13 mouse cellular contexts compared by ENCODE assay signal in genomic region chr5:73919936-73920335, GRCm38 (mm10).
DNase-seq lines count a peak whose midpoint lies in the region; ATAC-seq and TF ChIP-seq lines count a peak whose summit lies in the region.
"Had no signal": no experiment of that assay in that cellular context is flagged by ENCODE, and none has a peak within 500 bp of the region (broad histone marks: within the 10 kb centered on the region; RNA-seq: fewer than 3 reads in every experiment).

No protein-coding gene starts in this region.

- H3K27ac ChIP-seq in kidney, adult 2 months (ENCODE audit: insufficient read depth, low read depth, low read length): no peak overlapping the region
- H3K27ac ChIP-seq in kidney, embryonic 16.5 days (ENCODE audit: low read length): no peak overlapping the region
- H3K27ac ChIP-seq in hindbrain, embryonic 12.5 days: no peak overlapping the region
- H3K27ac ChIP-seq: embryonic facial prominence, embryonic 12.5 days; limb, embryonic 12.5 days had no signal

- no peaks in the 10 kb centered on the region for H3K36me3 ChIP-seq in kidney, adult 2 months (ENCODE audit: control insufficient read depth, insufficient read depth, low read length)
- H3K36me3 ChIP-seq in kidney, embryonic 16.5 days (ENCODE audit: insufficient read depth, low read length): no peaks in the 10 kb centered on the region
- H3K36me3 ChIP-seq in hindbrain, embryonic 12.5 days: no peaks in the 10 kb centered on the region
- H3K36me3 ChIP-seq: embryonic facial prominence, embryonic 12.5 days; limb, embryonic 12.5 days had no signal

- H3K4me1 ChIP-seq in kidney, adult 2 months (ENCODE audit: control insufficient read depth, insufficient read depth, low read length): no peaks in the 10 kb centered on the region
- no peaks in the 10 kb centered on the region for H3K4me1 ChIP-seq in kidney, embryonic 16.5 days (ENCODE audit: insufficient read depth, low read length)
- H3K4me1 ChIP-seq in hindbrain, embryonic 12.5 days: no peaks in the 10 kb centered on the region

- H3K9ac ChIP-seq in kidney, embryonic 16.5 days (replicated peaks; ENCODE audit: low read length): no peak overlapping the region
- no peak overlapping the region for H3K9ac ChIP-seq in hindbrain, embryonic 12.5 days
- H3K9ac ChIP-seq: embryonic facial prominence, embryonic 12.5 days; limb, embryonic 12.5 days; liver, postnatal 0 days had no signal

- no peak overlapping the region for H3K4me3 ChIP-seq in kidney, adult 2 months (ENCODE audit: insufficient read depth, low read depth, low read length)
- H3K4me3 ChIP-seq in kidney, embryonic 16.5 days (ENCODE audit: low read length): no peak overlapping the region
- H3K4me3 ChIP-seq in hindbrain, embryonic 12.5 days: no peak overlapping the region
- H3K4me3 ChIP-seq: embryonic facial prominence, embryonic 12.5 days; limb, embryonic 12.5 days had no signal

- no peak overlapping the region for H3K4me2 ChIP-seq in kidney, embryonic 16.5 days (replicated peaks; ENCODE audit: low read depth, low read length)
- no peak overlapping the region for H3K4me2 ChIP-seq in hindbrain, embryonic 12.5 days (replicated peaks)
- H3K4me2 ChIP-seq: embryonic facial prominence, embryonic 12.5 days; limb, embryonic 12.5 days had no signal

- no peak for TF ChIP-seq CTCF in kidney, adult 2 months (conservative IDR thresholded peaks at IDR 0.05; ENCODE audit: insufficient read depth, insufficient read length, low read depth, low read length)

- no peaks in the 10 kb centered on the region for H3K27me3 ChIP-seq in kidney, adult 2 months (replicated peaks; ENCODE audit: control insufficient read depth, insufficient read depth, low read length)
- no peaks in the 10 kb centered on the region for H3K27me3 ChIP-seq in kidney, embryonic 16.5 days (ENCODE audit: insufficient read depth, low read length)
- no peaks in the 10 kb centered on the region for H3K27me3 ChIP-seq in hindbrain, embryonic 12.5 days
- H3K27me3 ChIP-seq: embryonic facial prominence, embryonic 12.5 days; limb, embryonic 12.5 days had no signal

- 74% methylated on average over 6 of the region's 6 CpGs for WGBS in kidney, adult 2 months
- 82% methylated on average over 6 of the region's 6 CpGs for WGBS in kidney, embryonic 16.5 days
- 85% methylated on average over 6 of the region's 6 CpGs for WGBS in hindbrain, embryonic 12.5 days

- no peak for ATAC-seq in kidney, embryonic 16.5 days (ENCODE audit: low FRiP score, low TSS enrichment)
- no peak for ATAC-seq in hindbrain, embryonic 12.5 days (ENCODE audit: low FRiP score)
- ATAC-seq: intestine, embryonic 16.5 days; liver, postnatal 0 days had no signal

- peak; percentile 23 for DNase-seq in adrenal gland, postnatal 10 days
- DNase-seq in adrenal gland, postnatal 25 days: no peak
- peak; percentile 80 for DNase-seq in kidney, adult 2 months
- peak; percentile 70 to 71 for DNase-seq in heart, adult 9 months (ENCODE audit: low spot score in 2 of 2)
- peak; percentile 84 for DNase-seq in kidney, postnatal 14 days
- DNase-seq in urinary bladder, postnatal 25 days (ENCODE audit: low spot score): no peak
- DNase-seq: cerebellum, postnatal 25 days; liver, postnatal 0 days had no signal

- no peaks in the 10 kb centered on the region for H3K9me3 ChIP-seq in kidney, embryonic 16.5 days (ENCODE audit: low read length)
- H3K9me3 ChIP-seq in hindbrain, embryonic 12.5 days (replicated peaks): no peaks in the 10 kb centered on the region
- H3K9me3 ChIP-seq: embryonic facial prominence, embryonic 12.5 days; limb, embryonic 12.5 days had no signal

- TF ChIP-seq POLR2A in kidney, adult 2 months (IDR thresholded peaks at IDR 0.05; ENCODE audit: low read depth, low read length): no peak

Comparison
In these comparisons a context has a peak if more than half of its experiments do, and no peak if none do; other contexts are left out.
1. DNase-seq: peak in adrenal gland, postnatal 10 days (single experiment), kidney, adult 2 months (single experiment), heart, adult 9 months (2 of 2) and kidney, postnatal 14 days (single experiment); none in adrenal gland, postnatal 25 days (single experiment) and urinary bladder, postnatal 25 days (single experiment).